Mouse (Mus musculus) embryonic stem cell, embryonic (primary cell): ENCODE data around the gene Gm48551.

Experiments used
- CTCF ChIA-PET, 4 experiments: fragments of 300-600 bp in 2 of 4; fragments of 350-600 bp in 2 of 4; sonication (Branson Sonifier 250); formaldehyde crosslinking; loops; one replicate each; lab custom pipeline; 2022; ENCODE audit warnings: inconsistent platforms in 2 of 4; lab: Charles Lee
- POLR2A ChIA-PET, 4 experiments: fragments of 300-600 bp in 2 of 4; fragments of 350-600 bp in 2 of 4; sonication (Branson Sonifier 250); formaldehyde crosslinking; loops; one replicate each; lab custom pipeline; 2022; ENCODE audit warnings: antibody characterized with exemption in 4 of 4, inconsistent platforms in 1 of 4; lab: Charles Lee

The Gm48551 gene

GRCm38 (mm10) chr10:81419111-81419928 lies 35.1 kb downstream of the Gm48551 start:
- POLR2A ChIA-PET, result interaction anchor here in 3 of 4 experiments (0.5 to 10.0 kb wide), 22 partner anchors 8 to 464 kb away, joined by 3 to 104 read pairs (median 4); partner anchors contain the start of genes Cactin (in 1 of the 3), Celf5 (in 1 of the 3), Dohh (in 1 of the 3) and Fzr1 (in 1 of the 3)
- CTCF ChIA-PET, result interaction anchor here in 3 of 4 experiments (0.6 to 7.4 kb wide), 13 partner anchors 10 to 512 kb away, joined by 3 to 98 read pairs (median 4); no protein-coding TSS in a partner anchor

- CTCF ChIA-PET, result interaction anchor here in 2 of 4 experiments (0.5 to 1.4 kb wide), 5 partner anchors 12 to 199 kb away, joined by 3 to 4 read pairs (median 3); no protein-coding TSS in a partner anchor
Measured at GRCm38 (mm10) chr10:81420191-81420767, 36.0 kb downstream of the Gm48551 start.

GRCm38 (mm10) chr10:81421041-81421796 lies 37.0 kb downstream of the Gm48551 start:
- ChIA-PET POLR2A (interaction anchor here in 3 of 4 experiments (0.6 to 7.1 kb wide), 10 partner anchors 7 to 940 kb away, joined by 3 to 75 read pairs (median 4); no protein-coding TSS in a partner anchor), CTCF (interaction anchor here in 1 of 4 experiments (1.1 kb wide), 1 partner anchor 16 kb away, joined by 3 read pairs; no protein-coding TSS in a partner anchor)

More at GRCm38 (mm10) chr10:81420191-81420767, 36.0 kb downstream of the Gm48551 start:
- POLR2A ChIA-PET, result interaction anchor here in 3 of 4 experiments (0.5 to 7.1 kb wide), 11 partner anchors 8 to 155 kb away, joined by 3 to 75 read pairs (median 7); partner anchors contain the start of genes Dohh (in 1 of the 3), Gm48551 (in 1 of the 3) and Pip5k1c (in 1 of the 3)

- POLR2A ChIA-PET, result interaction anchor here in 3 of 4 experiments (0.6 to 7.1 kb wide), 8 partner anchors 6 to 940 kb away, joined by 3 to 43 read pairs (median 4); no protein-coding TSS in a partner anchor
- CTCF ChIA-PET, result interaction anchor here in 2 of 4 experiments (1.2 to 1.8 kb wide), 2 partner anchors 12 to 17 kb away, joined by 3 to 6 read pairs; no protein-coding TSS in a partner anchor
Measured at GRCm38 (mm10) chr10:81421797-81422100, 37.5 kb downstream of the Gm48551 start.

- POLR2A ChIA-PET, result interaction anchor here in 3 of 4 experiments (0.6 to 2.8 kb wide), 7 partner anchors 9 to 941 kb away, joined by 4 to 11 read pairs (median 6); no protein-coding TSS in a partner anchor
- CTCF ChIA-PET, result interaction anchor here in 3 of 4 experiments (0.7 to 3.6 kb wide), 4 partner anchors 12 to 21 kb away, joined by 3 to 17 read pairs (median 9); no protein-coding TSS in a partner anchor
Measured at GRCm38 (mm10) chr10:81422191-81422590, 37.9 kb downstream of the Gm48551 start.

GRCm38 (mm10) chr10:81422661-81423217 lies 38.5 kb downstream of the Gm48551 start:
- ChIA-PET POLR2A (interaction anchor here in 2 of 4 experiments (1.4 to 2.8 kb wide), 7 partner anchors 10 to 43 kb away, joined by 4 to 11 read pairs (median 8); no protein-coding TSS in a partner anchor), CTCF (interaction anchor here (0.6 to 3.6 kb wide), 7 partner anchors 11 to 133 kb away, joined by 3 to 17 read pairs (median 3); no protein-coding TSS in a partner anchor)

- ChIA-PET CTCF (interaction anchor here (0.6 to 3.6 kb wide), 8 partner anchors 10 to 135 kb away, joined by 3 to 17 read pairs (median 4); no protein-coding TSS in a partner anchor), POLR2A (interaction anchor here in 3 of 4 experiments (0.6 to 2.8 kb wide), 15 partner anchors 9 to 495 kb away, joined by 3 to 11 read pairs (median 3); partner anchors contain the start of genes 4930404N11Rik (in 1 of the 3), Dohh (in 1 of the 3), Gm48551 (in 1 of the 3) and Pip5k1c (in 1 of the 3))
Measured at GRCm38 (mm10) chr10:81423476-81424245, 39.4 kb downstream of the Gm48551 start.

- ChIA-PET POLR2A (interaction anchor here in 3 of 4 experiments (0.6 to 2.8 kb wide), 23 partner anchors 11 to 180 kb away, joined by 3 to 11 read pairs (median 3); partner anchors contain the start of genes 4930404N11Rik (in 1 of the 3), Dohh (in 1 of the 3), Gm48551 (in 1 of the 3) and Ncln (in 1 of the 3)), CTCF (interaction anchor here in 3 of 4 experiments (0.8 to 3.6 kb wide), 8 partner anchors 10 to 136 kb away, joined by 3 to 17 read pairs (median 6); partner anchors contain the start of gene Cactin (in 1 of the 3))
Measured at GRCm38 (mm10) chr10:81424246-81425051, 40.2 kb downstream of the Gm48551 start.

- ChIA-PET POLR2A (interaction anchor here in 2 of 4 experiments (0.9 to 5.2 kb wide), 9 partner anchors 7 to 128 kb away, joined by 3 to 43 read pairs (median 3); partner anchors contain the start of genes Dohh (in 1 of the 2), Gm48551 (in 1 of the 2) and Ncln (in 1 of the 2)), CTCF (interaction anchor here in 3 of 4 experiments (0.6 to 3.6 kb wide), 6 partner anchors 9 to 174 kb away, joined by 3 to 17 read pairs (median 6); no protein-coding TSS in a partner anchor)
Measured at GRCm38 (mm10) chr10:81425236-81425850, 41.1 kb downstream of the Gm48551 start.

GRCm38 (mm10) chr10:81426081-81426671 lies 41.9 kb downstream of the Gm48551 start:
- ChIA-PET POLR2A (interaction anchor here in 3 of 4 experiments (0.6 to 5.2 kb wide), 10 partner anchors 8 to 349 kb away, joined by 3 to 43 read pairs (median 5); partner anchors contain the start of genes Gm48551 (in 1 of the 3) and Smim24 (in 1 of the 3)), CTCF (interaction anchor here (0.5 to 1.5 kb wide), 5 partner anchors 13 to 347 kb away, joined by 3 to 4 read pairs (median 3); no protein-coding TSS in a partner anchor)

- ChIA-PET POLR2A (interaction anchor here in 3 of 4 experiments (0.7 to 5.2 kb wide), 8 partner anchors 8 to 144 kb away, joined by 3 to 43 read pairs (median 5); no protein-coding TSS in a partner anchor), CTCF (interaction anchor here (0.6 to 1.5 kb wide), 6 partner anchors 21 to 236 kb away, joined by 3 to 7 read pairs (median 4); no protein-coding TSS in a partner anchor)
Measured at GRCm38 (mm10) chr10:81426897-81427296, 42.6 kb downstream of the Gm48551 start.

GRCm38 (mm10) chr10:81427327-81427726 lies 43.1 kb downstream of the Gm48551 start:
- ChIA-PET POLR2A (interaction anchor here in 3 of 4 experiments (0.7 to 5.2 kb wide), 7 partner anchors 8 to 144 kb away, joined by 3 to 43 read pairs (median 5); no protein-coding TSS in a partner anchor), CTCF (interaction anchor here in 3 of 4 experiments (0.7 to 1.5 kb wide), 5 partner anchors 21 to 236 kb away, joined by 3 to 7 read pairs (median 4); no protein-coding TSS in a partner anchor)

GRCm38 (mm10) chr10:81427804-81428506 lies 43.7 kb downstream of the Gm48551 start:
- ChIA-PET CTCF (interaction anchor here in 2 of 4 experiments (0.7 to 1.5 kb wide), 4 partner anchors 22 to 122 kb away, joined by 3 to 7 read pairs (median 3); no protein-coding TSS in a partner anchor), POLR2A (interaction anchor here in 3 of 4 experiments (0.5 to 6.8 kb wide), 6 partner anchors 9 to 30 kb away, joined by 4 to 75 read pairs (median 7); no protein-coding TSS in a partner anchor)
